Comparison of ENCODE assay signal across 20 mouse cellular contexts in genomic region chr4:88849698-88850097, GRCm38 (mm10). TPM values are rescaled to one million over a fixed set of nuclear protein-coding genes. Genes with fewer than 3 reads are reported as not detected.
DNase-seq lines count a peak whose midpoint lies in the region; ATAC-seq lines count a peak whose summit lies in the region.
"Had no signal": no experiment of that assay in that cellular context is flagged by ENCODE, and none has a peak within 500 bp of the region (broad histone marks: within the 10 kb centered on the region; RNA-seq: fewer than 3 reads in every experiment).

Gene Ifna1 (plus strand): TSS chr4:88850087.

- no peak for DNase-seq in kidney, postnatal 25 days
- DNase-seq in right cerebral cortex, postnatal 14 days, result no peak
- no peak for DNase-seq in T-cell, adult 2 months (ENCODE audit: low spot score)
- DNase-seq: adrenal gland, adult 8-10 months; adrenal gland, postnatal 14 days; adrenal gland, postnatal 36 days; cerebellum, adult 11-12 months; cerebellum, adult 2 months; cerebellum, adult 9-10 months; cerebellum, postnatal 10 days; cerebellum, postnatal 25 days; embryo, embryonic 11 days had no signal

- ATAC-seq in granulocyte monocyte progenitor cell, adult 5-6 weeks (replicated peaks; ENCODE audit: poor library complexity, severe bottlenecking), result peak; percentile 66
- peak; percentile 64 for ATAC-seq in megakaryocyte progenitor cell, adult 5-6 weeks (replicated peaks; ENCODE audit: poor library complexity)
- ATAC-seq: activated CD4-positive, CD25-positive, alpha-beta regulatory T cell, adult 4 months; forebrain, embryonic 14.5 days; forebrain, embryonic 16.5 days had no signal

RNA-seq across cellular contexts. Expression of gene Ifna1, which starts in this region (rescaled TPM):
- total RNA-seq in granulocyte monocyte progenitor cell, adult 5-6 weeks (2014; fragmentation: Nextera tagmentation), result not detected in 2 replicates
- total RNA-seq in granulocyte monocyte progenitor cell, adult 5-6 weeks (2017), result not detected in 2 replicates
- not detected in 2 replicates for total RNA-seq in megakaryocyte progenitor cell, adult 5-6 weeks (2015)
- not detected in 2 replicates for total RNA-seq in megakaryocyte progenitor cell, adult 5-6 weeks (2017)
- total RNA-seq: adrenal gland, adult 18-20 months; adrenal gland, adult 8-10 months; adrenal gland, postnatal 14 days; adrenal gland, postnatal 36 days; ES-E14; MEL had no signal

Comparison
In these comparisons a context has a peak if more than half of its experiments do, and no peak if none do; other contexts are left out.
1. Peak in ATAC-seq in granulocyte monocyte progenitor cell, adult 5-6 weeks; RNA of the gene not detected or under 1 TPM.
2. Peak in ATAC-seq in megakaryocyte progenitor cell, adult 5-6 weeks; RNA of the gene not detected or under 1 TPM.